Mouse (Mus musculus): ENCODE data around the gene Hist1h4f. TPM values are rescaled to one million over a fixed set of nuclear protein-coding genes. Genes with fewer than 3 reads are reported as not detected.
"Not testable (repeated sequence)": the region's sequence is repeated elsewhere in the genome, so short reads cannot be mapped to it uniquely, and the experiment has no call there.

The Hist1h4f gene
- polyA plus RNA-seq, 1 experiment from 2014 or later: not detected

DNA sequence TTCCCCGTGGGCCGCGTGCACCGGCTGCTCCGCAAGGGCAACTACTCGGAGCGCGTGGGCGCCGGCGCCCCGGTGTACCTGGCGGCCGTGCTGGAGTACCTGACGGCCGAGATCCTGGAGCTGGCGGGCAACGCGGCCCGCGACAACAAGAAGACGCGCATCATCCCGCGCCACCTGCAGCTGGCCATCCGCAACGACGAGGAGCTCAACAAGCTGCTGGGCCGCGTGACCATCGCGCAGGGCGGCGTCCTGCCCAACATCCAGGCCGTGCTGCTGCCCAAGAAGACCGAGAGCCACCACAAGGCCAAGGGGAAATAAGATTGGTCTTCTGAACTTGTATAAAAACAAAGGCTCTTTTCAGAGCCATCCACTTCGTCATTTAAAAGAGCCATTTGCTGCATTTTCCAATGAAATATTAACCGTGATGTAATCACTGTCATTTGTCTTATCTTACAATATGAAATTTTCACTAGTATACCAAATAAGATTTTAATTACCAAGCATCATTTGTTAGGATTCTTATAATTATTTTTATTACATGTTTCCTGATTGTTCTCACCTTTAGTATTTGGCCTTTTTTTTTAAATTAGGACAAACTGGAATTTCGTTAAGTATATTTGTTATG, 23.2 kb upstream of the Hist1h4f start:
- Histone ChIP-seq H3K4me2 (replicated peaks) (peak overlapping the region; percentile 57), H3K9ac (replicated peaks) (0 out of 2 replicates have a peak overlapping the region, but pooled peaks have one; percentile 46), H3K27ac (peak overlapping the region; percentile 85), H3K4me3 (replicated peaks) (peak overlapping the region; percentile 46), H3K4me1 (replicated peaks) (peaks cover 42% of the 10 kb centered on the region)
- under 1% methylated on average over 8 of the region's 39 CpGs for WGBS
- H3K27me3 ChIP-seq, H3K9me3 ChIP-seq, ATAC-seq, H3K36me3 ChIP-seq: not testable (repeated sequence)

DNA sequence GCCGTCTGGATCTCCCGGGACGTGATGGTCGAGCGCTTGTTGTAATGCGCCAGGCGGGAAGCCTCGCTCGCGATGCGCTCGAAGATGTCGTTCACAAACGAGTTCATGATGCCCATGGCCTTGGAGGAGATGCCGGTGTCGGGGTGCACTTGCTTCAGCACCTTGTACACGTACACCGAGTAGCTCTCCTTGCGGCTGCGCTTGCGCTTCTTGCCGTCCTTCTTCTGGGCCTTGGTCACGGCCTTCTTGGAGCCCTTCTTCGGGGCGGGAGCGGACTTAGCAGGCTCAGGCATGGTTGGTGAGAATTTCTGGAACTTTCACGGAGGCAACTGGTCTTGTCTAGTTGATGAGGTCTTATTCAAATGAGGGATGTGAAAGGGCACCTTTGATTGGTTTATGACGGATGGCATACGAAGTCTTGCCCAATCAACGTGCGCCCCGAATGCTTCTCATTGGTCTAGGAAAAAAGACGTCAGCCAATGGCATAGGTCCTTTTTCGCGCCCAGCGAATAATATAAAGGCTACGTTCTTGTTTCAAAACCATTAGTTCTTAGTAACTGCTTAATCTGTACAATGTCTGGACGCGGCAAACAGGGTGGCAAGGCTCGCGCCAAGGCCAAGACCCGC, 22.6 kb upstream of the Hist1h4f start, which contains the start of the genes Hist1h2bf and Hist1h2ad:
Hist1h2bf (minus strand) TSS at position 299 of the 627 bp plus-strand sequence.
Hist1h2ad (plus strand) TSS at position 484 of the 627 bp plus-strand sequence.
- peak within 1 kb of the TSS; percentile 59 for H3K9ac ChIP-seq (replicated peaks)
- peak within 1 kb of the TSS; percentile 75 for H3K4me2 ChIP-seq (replicated peaks)
- H3K27ac ChIP-seq: peak within 1 kb of the TSS; percentile 85
- H3K4me3 ChIP-seq (replicated peaks): peak within 1 kb of the TSS; percentile 46
- H3K4me1 ChIP-seq (replicated peaks): peaks cover 45% of the 10 kb centered on the region
- H3K36me3 ChIP-seq, H3K27me3 ChIP-seq, H3K9me3 ChIP-seq: not testable (repeated sequence)
- ATAC-seq: peak; percentile 91
- under 1% methylated on average over 34 of the region's 42 CpGs for WGBS

DNA sequence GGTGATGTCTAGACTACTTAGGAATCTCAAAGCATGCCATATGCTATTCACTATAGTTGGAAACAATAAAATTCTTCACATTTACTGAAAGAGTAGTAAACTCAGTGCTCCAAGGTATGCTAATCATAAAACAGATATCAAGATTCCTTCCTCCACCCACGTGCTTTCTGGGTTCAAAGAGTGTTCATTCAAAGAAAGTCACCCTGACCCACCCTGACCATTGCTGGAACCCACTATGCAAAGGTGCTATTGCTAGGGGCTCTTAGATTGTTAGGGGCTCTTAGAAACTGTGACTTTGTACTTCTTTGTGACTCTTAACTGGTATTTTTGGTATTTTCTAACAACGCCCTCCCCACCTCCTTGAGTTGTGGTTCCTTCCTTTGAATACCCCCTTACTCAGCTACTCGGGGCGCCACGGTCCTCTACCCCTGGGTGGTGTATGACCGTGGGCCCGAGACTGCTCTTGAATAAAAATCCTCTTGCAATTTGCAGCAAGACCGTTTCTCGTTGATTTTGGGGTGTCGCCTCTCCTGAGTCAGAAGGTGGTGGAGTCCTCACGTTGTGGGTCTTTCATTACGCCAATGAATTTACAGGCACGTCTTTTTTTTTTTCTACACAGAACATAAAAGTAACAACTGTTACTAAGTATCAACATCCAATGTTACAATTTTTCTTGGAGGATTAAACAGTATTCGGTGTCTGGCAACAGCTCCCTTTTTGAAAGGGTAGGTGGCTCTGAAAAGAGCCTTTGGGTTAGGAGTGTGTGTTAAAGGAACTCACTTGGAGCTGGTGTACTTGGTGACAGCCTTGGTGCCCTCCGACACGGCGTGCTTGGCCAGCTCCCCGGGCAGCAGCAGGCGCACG, 21.8 kb upstream of the Hist1h4f start:
- H3K4me1 ChIP-seq (replicated peaks): peaks cover 45% of the 10 kb centered on the region
- ATAC-seq, H3K27me3 ChIP-seq, H3K36me3 ChIP-seq, H3K9me3 ChIP-seq: not testable (repeated sequence)
- peak overlapping the region; percentile 75 for H3K4me2 ChIP-seq (replicated peaks)
- peak overlapping the region; percentile 29 for H3K4me3 ChIP-seq (replicated peaks)
- H3K27ac ChIP-seq: peak overlapping the region; percentile 96
- H3K9ac ChIP-seq (replicated peaks): peak overlapping the region; percentile 59
- 13% methylated on average over 18 of the region's 20 CpGs for WGBS

DNA sequence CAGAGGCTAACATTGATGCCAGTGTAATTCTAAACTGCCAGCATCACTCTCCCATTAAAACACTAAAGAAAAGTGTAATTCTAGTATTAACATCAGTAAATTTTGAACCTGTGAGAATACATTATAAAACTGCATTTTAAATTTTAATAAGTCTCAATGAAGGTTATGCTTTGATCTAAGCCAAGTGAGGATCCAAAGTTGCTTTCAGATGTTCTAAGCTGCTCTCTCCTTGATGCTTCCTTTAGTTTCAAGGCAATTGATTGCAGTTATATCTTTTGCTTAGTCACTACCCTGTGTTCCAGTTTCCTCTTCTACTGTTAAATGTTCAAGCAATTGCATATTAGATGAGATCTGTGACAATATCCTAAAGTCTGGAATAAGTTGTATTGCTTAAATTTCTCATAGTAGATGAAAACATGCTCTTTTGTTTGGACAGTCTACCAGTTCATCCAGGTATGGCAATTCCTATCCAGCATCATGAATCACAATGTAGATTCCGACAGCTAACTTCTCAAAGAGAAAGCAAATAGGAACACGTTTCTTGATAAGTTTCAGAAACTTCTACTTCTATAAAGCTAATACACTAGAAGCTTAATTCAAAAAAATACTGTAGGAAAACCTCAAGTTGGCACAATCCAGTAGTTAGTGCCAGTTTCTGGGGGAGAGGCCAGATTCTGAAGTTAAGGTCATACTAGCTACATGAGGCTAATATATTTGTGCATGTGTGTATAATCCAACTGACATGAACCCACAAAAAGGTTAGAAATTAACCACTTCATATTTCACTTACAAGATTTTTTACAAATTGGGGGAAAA, 21.0 kb upstream of the Hist1h4f start:
- H3K4me3 ChIP-seq (replicated peaks): peak overlapping the region; percentile 51
- 45% methylated on average over 2 of the region's 2 CpGs for WGBS
- H3K27ac ChIP-seq: peak overlapping the region; percentile 96
- peak overlapping the region; percentile 75 for H3K4me2 ChIP-seq (replicated peaks)
- H3K9me3 ChIP-seq: no peaks in the 10 kb centered on the region
- H3K9ac ChIP-seq (replicated peaks): peak overlapping the region; percentile 76; the same call in 1 of the 2 replicates
- ATAC-seq: no peak
- peaks cover 45% of the 10 kb centered on the region for H3K4me1 ChIP-seq (replicated peaks)
- H3K27me3 ChIP-seq: no peaks in the 10 kb centered on the region
- H3K36me3 ChIP-seq: no peaks in the 10 kb centered on the region

DNA sequence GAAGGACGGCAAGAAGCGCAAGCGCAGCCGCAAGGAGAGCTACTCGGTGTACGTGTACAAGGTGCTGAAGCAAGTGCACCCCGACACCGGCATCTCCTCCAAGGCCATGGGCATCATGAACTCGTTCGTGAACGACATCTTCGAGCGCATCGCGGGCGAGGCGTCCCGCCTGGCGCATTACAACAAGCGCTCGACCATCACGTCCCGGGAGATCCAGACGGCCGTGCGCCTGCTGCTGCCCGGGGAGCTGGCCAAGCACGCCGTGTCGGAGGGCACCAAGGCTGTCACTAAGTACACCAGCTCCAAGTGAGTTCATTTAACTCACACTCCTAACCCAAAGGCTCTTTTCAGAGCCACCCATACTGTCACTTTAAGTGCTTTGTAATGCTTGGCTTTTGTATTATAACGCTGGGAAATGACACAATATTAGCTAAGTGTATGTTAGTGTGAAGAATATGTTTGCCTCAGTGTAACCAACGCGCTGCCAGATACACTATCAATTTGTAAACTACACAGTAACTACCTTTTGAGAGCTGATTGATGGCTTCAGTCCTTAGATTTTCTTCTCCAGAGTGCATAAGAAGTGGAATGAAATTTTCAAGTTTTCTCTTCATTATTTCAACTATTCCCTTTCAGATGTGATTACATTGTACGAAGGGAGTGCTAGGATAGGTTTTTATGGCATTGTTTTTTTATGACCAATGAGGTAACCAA, 20.2 kb upstream of the Hist1h4f start:
- WGBS: under 1% methylated on average over 16 of the region's 34 CpGs

DNA sequence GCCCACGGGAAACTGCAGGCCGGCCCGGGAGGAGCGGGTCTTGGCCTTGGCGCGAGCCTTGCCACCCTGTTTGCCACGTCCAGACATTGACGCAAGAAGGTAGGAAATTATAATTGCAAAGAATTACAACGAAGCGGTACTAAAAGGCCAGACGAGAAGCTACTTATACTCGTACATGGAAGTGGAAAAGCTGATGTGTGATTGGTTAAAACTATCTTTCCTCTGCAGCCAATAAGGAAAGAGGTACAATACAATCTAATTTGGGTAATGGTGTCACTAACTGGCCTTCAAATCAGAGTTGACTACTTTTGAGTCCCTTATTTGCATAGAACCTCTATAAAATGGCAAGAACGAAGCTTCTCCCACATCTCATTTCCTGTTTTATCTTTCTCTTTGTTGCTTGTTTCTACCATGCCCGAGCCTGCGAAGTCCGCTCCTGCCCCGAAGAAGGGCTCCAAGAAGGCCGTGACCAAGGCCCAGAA, 19.6 kb upstream of the Hist1h4f start, which contains the start of the genes Hist1h2ae and Hist1h2bg:
Hist1h2ae (minus strand) TSS at position 199 of the 482 bp plus-strand sequence.
Hist1h2bg (plus strand) TSS at position 375 of the 482 bp plus-strand sequence.
- Histone ChIP-seq H3K27ac (peak within 1 kb of the TSS; percentile 96), H3K4me2 (replicated peaks) (peak within 1 kb of the TSS; percentile 75), H3K4me3 (replicated peaks) (peak within 1 kb of the TSS; percentile 51), H3K9ac (replicated peaks) (peak within 1 kb of the TSS; percentile 76), H3K4me1 (replicated peaks) (peaks cover 31% of the 10 kb centered on the region), H3K9me3 (no peaks in the 10 kb centered on the region), H3K36me3 (no peaks in the 10 kb centered on the region), H3K27me3 (no peaks in the 10 kb centered on the region)
- peak; percentile 93 for ATAC-seq
- WGBS: under 1% methylated on average over 18 of the region's 18 CpGs

More for the DNA sequence above, 20.2 kb upstream of the Hist1h4f start:
- H3K4me3 ChIP-seq (replicated peaks): peak overlapping the region; percentile 51
- H3K27ac ChIP-seq: peak overlapping the region; percentile 96
- H3K4me2 ChIP-seq (replicated peaks): peak overlapping the region; percentile 75
- peaks cover 37% of the 10 kb centered on the region for H3K4me1 ChIP-seq (replicated peaks)
- H3K27me3 ChIP-seq, H3K36me3 ChIP-seq, ATAC-seq, H3K9me3 ChIP-seq: not testable (repeated sequence)
- peak overlapping the region; percentile 76 for H3K9ac ChIP-seq (replicated peaks)

DNA sequence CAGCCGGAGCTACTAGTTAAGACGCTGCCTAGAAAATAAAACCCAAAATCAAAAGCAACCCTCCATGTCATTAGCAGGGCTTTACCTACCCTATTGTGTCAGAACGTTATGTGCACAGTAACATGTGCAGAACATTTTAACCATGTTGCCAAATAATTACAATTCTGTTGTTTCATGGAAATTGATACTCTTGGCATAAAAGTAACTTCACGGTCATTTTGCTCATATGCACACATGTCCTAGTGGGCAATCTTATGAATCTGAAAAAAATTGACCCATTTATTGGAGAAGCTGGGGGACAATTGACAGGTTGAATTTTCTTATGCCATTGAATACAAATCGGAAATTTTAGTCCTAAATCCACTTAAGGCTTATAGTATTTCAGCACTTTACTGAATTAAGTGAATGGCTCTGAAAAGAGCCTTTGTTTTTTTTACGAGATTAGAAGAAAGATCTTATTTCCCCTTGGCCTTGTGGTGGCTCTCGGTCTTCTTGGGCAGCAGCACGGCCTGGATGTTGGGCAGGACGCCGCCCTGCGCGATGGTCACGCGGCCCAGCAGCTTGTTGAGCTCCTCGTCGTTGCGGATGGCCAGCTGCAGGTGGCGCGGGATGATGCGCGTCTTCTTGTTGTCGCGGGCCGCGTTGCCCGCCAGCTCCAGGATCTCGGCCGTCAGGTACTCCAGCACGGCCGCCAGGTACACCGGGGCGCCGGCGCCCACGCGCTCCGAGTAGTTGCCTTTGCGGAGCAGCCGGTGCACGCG, 19.0 kb upstream of the Hist1h4f start:
- H3K9me3 ChIP-seq, ATAC-seq, H3K27me3 ChIP-seq, H3K36me3 ChIP-seq: not testable (repeated sequence)
- H3K4me2 ChIP-seq (replicated peaks): peak overlapping the region; percentile 75
- peaks cover 30% of the 10 kb centered on the region for H3K4me1 ChIP-seq (replicated peaks)
- H3K4me3 ChIP-seq (replicated peaks): peak overlapping the region; percentile 51
- H3K27ac ChIP-seq: peak overlapping the region; percentile 96
- under 1% methylated on average over 26 of the region's 41 CpGs for WGBS
- peak overlapping the region; percentile 61 for H3K9ac ChIP-seq (replicated peaks)

DNA sequence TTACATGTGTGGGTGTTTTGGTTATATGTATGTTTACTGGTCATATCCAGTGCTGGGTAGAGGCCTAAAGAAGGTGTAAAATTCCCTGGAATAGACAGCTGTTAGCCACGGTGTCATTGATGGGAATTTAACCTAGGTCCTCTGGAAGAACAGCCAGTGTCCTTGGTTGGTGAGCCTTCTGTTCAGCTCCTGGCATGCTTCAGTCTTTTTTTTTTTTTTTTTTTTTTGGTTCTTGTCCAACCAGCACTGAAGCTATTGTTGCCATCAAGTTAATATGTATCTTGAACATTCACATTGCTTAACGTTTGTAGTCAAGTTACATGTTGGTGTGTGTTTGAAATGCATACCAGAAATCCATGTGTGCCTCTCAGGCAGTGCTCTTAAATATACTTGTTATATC, 13.0 kb upstream of the Hist1h4f start:
- no peak overlapping the region for H3K9ac ChIP-seq (replicated peaks)
- no peak overlapping the region for H3K4me3 ChIP-seq (replicated peaks)
- no peaks in the 10 kb centered on the region for H3K9me3 ChIP-seq
- no peaks in the 10 kb centered on the region for H3K36me3 ChIP-seq
- H3K4me1 ChIP-seq (replicated peaks): peaks cover 8% of the 10 kb centered on the region
- no peak for ATAC-seq
- 89% methylated on average over 2 of the region's 2 CpGs for WGBS
- H3K27ac ChIP-seq: peak overlapping the region; percentile 98; the same call in 1 of the 2 replicates
- no peak overlapping the region for H3K4me2 ChIP-seq (replicated peaks)
- no peaks in the 10 kb centered on the region for H3K27me3 ChIP-seq

DNA sequence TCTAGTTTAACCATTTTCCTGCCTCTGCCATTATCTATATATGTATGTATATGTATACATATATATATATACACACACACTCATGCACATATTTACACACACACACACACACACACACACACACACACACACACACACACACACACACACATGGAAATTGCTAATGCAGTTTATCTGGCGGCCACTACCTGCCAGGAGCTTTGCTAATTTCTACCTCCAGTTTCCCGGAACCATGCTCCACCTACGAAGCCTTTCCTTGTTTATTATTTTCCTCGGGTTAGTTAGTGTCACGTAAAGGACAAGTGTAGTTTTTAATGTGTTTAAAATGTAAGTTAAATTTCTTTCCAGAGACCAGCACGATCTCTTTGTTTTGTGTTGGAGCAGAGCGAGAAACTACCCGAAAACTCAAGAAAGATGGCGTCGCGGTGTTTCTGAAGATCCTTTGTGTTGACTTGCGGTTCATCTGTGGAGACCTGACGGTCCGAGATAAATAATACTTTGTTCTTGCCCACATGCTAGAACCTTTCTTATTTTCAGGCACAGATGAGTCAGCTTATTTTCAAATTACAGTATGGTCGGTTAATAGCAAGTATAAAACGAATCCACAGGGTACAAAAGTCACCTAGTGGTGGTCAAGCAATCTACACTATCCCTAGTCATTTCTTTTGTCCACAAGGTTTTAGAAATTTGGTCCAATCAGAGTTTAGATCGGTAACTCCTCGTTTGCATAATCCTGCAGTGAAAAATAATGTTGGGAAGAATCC, 11.4 kb upstream of the Hist1h4f start:
- 3% methylated on average over 18 of the region's 18 CpGs for WGBS

More for the DNA sequence above, 11.4 kb upstream of the Hist1h4f start:
- Histone ChIP-seq H3K27ac (peak overlapping the region; percentile 98), H3K4me1 (replicated peaks) (peaks cover 7% of the 10 kb centered on the region), H3K27me3 (no peaks in the 10 kb centered on the region), H3K9ac (replicated peaks) (peak overlapping the region; percentile 65), H3K9me3 (no peaks in the 10 kb centered on the region), H3K4me3 (replicated peaks) (peak overlapping the region; percentile 47), H3K36me3 (no peaks in the 10 kb centered on the region), H3K4me2 (replicated peaks) (peak overlapping the region; percentile 67)
- ATAC-seq: peak; percentile 59
